Mouse (Mus musculus): ENCODE measurements around the gene Zfand2a. TPM values are rescaled to one million over a fixed set of nuclear protein-coding genes. Genes with fewer than 3 reads are reported as not detected.

The Zfand2a gene
- polyA plus RNA-seq (2016; fragmentation: Nextera tagmentation; extraction: Ambion mirVana) = 9.6 and 10.2 TPM in 2 replicates

DNA sequence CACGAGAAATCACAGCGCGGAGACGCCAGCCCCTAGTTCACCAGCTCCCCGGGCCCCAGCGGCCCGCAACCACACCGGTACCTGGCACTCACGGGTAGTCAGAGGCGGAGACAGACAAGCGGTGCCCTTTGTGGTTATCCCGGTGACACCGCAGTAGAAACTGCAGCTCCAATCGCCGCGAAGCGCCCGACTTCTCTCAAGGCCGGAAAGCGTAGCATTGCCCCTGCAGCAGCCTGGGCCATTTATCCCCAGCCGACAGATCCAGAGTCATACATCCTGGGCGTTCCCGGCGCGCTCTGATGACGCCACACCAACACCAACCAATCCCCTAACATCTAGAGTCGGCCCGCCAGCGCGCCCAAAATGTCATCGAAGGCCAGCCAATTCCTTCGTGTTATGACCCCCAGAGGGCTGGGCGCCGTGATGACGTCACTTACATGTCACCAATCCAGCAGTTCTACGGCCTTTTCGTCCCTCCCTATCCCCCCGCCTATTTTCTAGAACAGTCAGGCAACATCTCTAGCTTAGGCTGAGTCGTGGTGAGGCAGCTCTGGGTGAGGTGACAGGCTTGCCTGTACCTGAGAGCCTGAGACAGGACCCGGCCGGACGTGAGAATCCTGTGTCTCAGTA, at the start of gene Zfand2a:
Gene Zfand2a, minus strand, starts transcription at position 365 of the 630 bp plus-strand sequence.
- peak within 1 kb of the TSS; percentile 89 for H3K27ac ChIP-seq
- peak; percentile 100 for DNase-seq (ENCODE audit: extremely low spot score, low spot score)
- peaks cover 17% of the 10 kb centered on the region for H3K4me1 ChIP-seq
- peak within 1 kb of the TSS; percentile 93 for H3K4me3 ChIP-seq
- peaks cover 15% of the 10 kb centered on the region for H3K9me3 ChIP-seq
- H3K36me3 ChIP-seq (replicated peaks) = peaks cover 29% of the 10 kb centered on the region
- no peaks in the 10 kb centered on the region for H3K27me3 ChIP-seq (ENCODE audit: poor library complexity, severe bottlenecking)
- 1% methylated on average over 42 of the region's 42 CpGs for WGBS

DNA sequence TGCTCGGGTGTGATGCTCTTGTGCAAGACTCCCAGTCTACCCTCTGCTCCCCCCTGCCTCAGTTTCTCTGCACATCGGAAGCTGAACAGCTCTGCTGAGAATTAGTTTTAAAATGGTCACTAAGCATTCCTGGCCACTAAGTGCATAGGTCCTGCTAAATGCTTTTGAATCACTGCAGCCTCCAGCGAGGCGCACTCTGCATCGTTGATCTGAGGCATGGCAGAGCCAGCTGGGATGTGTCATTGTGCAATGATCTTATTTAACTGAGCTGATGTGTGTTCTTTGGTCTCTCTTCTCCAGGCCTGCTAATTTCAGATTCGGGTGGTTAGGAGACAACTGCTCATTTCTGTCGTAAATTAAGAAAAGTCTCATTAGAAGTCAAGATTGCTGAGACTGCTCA, 44.5 kb upstream of the Zfand2a start:
- H3K27ac ChIP-seq = no peak overlapping the region
- H3K9me3 ChIP-seq = no peaks in the 10 kb centered on the region
- no peaks in the 10 kb centered on the region for H3K36me3 ChIP-seq (replicated peaks)
- no peak for DNase-seq (ENCODE audit: extremely low spot score, low spot score)
- H3K4me1 ChIP-seq = peaks cover 9% of the 10 kb centered on the region
- H3K4me3 ChIP-seq = no peak overlapping the region
- peaks cover 72% of the 10 kb centered on the region for H3K27me3 ChIP-seq (ENCODE audit: poor library complexity, severe bottlenecking)
- 78% methylated on average over 7 of the region's 7 CpGs for WGBS

DNA sequence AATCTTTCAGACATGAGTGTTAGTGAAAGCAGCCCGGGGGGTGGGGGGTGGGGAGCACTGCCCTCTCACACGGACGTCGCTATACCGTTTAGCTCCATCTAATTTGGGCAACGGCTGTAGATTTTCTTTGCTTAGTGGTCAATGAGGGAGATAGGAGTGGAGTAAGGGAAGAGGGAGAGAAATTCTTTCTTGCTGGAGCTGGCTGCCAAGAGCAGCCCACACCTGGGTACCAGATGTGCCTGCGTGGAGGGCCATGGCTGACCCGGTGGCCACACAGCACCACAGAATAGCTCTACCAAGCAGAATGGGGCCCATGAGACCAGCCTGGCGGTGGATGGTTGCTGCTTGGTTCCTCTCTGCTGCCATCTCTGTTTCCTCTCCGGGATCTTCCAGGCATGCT, 37.6 kb upstream of the Zfand2a start:
- 85% methylated on average over 10 of the region's 10 CpGs for WGBS
- H3K4me3 ChIP-seq = no peak overlapping the region
- peaks cover 34% of the 10 kb centered on the region for H3K27me3 ChIP-seq (ENCODE audit: poor library complexity, severe bottlenecking)
- no peak overlapping the region for H3K27ac ChIP-seq
- peaks cover 3% of the 10 kb centered on the region; the same call in 1 of the 2 replicates for H3K4me1 ChIP-seq
- no peaks in the 10 kb centered on the region for H3K9me3 ChIP-seq
- no peaks in the 10 kb centered on the region for H3K36me3 ChIP-seq (replicated peaks)
- DNase-seq (ENCODE audit: extremely low spot score, low spot score) = no peak

DNA sequence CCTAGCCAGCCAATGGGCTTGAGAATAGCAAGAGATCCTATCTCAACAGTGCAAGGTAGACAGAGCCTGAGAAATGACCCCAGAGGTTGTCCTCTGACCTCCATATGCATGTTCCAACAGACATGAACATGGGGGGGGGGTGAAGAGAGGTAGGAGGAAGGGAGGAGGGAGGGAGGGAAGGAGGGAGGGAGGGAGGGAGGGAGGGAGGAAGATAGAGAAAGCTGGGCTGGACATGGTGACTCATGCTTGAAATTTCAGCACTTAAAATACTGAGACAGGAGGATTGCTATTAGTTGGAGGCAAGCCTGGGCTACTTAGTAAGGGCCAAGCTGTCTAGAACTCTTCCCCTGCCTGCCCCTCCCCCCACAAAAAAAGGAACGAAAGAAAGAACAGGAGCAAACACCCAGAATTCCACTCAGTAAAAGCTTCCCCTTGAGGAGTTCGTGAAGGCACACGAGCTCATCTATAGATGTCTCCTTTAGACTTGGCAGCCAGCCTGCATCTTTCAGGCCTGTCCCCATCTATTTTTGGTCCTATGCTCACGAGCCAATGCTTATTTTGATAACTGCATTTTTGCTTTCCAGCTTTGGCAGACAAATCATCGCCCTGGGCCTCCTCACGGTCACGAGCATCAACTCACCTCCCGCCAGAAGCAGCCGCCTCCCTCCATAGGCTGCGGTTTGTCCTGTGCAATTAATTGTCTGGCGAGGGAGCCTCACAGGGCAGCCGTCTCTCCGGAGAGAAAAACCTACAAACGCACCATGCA, 35.9 kb upstream of the Zfand2a start:
- Histone ChIP-seq H3K36me3 (replicated peaks) (no peaks in the 10 kb centered on the region), H3K9me3 (no peaks in the 10 kb centered on the region), H3K4me1 (peaks cover 6% of the 10 kb centered on the region; the same call in 1 of the 2 replicates), H3K27me3 (ENCODE audit: poor library complexity, severe bottlenecking) (peaks cover 25% of the 10 kb centered on the region), H3K4me3 (no peak overlapping the region), H3K27ac (peak overlapping the region; percentile 15; the same call in 1 of the 2 replicates)
- 72% methylated on average over 14 of the region's 14 CpGs for WGBS
- DNase-seq (ENCODE audit: extremely low spot score, low spot score) = no peak

DNA sequence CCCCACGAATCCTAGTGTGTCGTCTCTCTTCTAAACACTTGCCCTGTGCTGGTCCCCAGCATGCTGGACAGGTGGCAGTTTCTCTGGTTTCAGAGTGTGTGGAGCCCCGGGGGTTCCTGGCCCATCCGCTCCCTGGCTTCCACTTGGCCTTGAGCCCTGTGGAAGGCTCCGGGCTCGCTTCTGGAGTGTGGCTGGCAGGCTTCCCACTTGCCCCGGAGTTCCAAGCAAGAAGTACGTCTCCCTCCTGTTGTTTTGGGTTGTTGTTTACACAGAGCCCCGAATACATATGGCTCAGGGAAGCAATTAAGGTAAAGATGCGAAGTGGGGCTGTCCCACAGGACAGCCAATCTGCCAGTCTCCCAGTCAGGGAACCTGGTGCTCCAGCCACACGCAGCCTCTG, 31.9 kb upstream of the Zfand2a start:
- H3K36me3 ChIP-seq (replicated peaks) = no peaks in the 10 kb centered on the region
- 56% methylated on average over 11 of the region's 11 CpGs for WGBS
- H3K9me3 ChIP-seq = no peaks in the 10 kb centered on the region
- H3K4me1 ChIP-seq = peaks cover 7% of the 10 kb centered on the region
- DNase-seq (ENCODE audit: extremely low spot score, low spot score) = no peak
- peaks cover 21% of the 10 kb centered on the region for H3K27me3 ChIP-seq (ENCODE audit: poor library complexity, severe bottlenecking)
- no peak overlapping the region for H3K4me3 ChIP-seq
- H3K27ac ChIP-seq = no peak overlapping the region

DNA sequence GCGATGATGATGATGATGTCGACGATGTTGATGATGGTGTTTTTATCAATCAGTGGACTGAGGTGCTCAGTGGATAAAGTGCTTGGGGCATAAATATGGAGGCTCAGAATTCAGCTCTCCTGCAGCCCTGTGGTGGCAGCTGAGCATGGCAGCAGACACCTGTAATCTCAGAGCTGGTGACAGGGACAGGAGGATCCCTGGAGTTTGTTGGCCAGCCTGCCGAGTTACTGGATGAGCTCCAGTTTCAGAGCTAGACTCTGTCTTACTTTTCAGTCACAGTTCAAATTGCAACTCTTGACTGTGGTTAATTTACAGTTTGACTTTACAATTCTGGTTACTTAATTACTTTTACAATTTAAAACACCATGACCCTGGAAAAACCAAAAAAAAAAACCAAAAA, 27.9 kb upstream of the Zfand2a start:
- Histone ChIP-seq H3K4me3 (no peak overlapping the region), H3K27me3 (ENCODE audit: poor library complexity, severe bottlenecking) (peaks cover 19% of the 10 kb centered on the region), H3K9me3 (no peaks in the 10 kb centered on the region), H3K4me1 (peaks cover 9% of the 10 kb centered on the region), H3K27ac (no peak overlapping the region), H3K36me3 (replicated peaks) (no peaks in the 10 kb centered on the region)
- no peak for DNase-seq (ENCODE audit: extremely low spot score, low spot score)
- 89% methylated on average over 4 of the region's 4 CpGs for WGBS

DNA sequence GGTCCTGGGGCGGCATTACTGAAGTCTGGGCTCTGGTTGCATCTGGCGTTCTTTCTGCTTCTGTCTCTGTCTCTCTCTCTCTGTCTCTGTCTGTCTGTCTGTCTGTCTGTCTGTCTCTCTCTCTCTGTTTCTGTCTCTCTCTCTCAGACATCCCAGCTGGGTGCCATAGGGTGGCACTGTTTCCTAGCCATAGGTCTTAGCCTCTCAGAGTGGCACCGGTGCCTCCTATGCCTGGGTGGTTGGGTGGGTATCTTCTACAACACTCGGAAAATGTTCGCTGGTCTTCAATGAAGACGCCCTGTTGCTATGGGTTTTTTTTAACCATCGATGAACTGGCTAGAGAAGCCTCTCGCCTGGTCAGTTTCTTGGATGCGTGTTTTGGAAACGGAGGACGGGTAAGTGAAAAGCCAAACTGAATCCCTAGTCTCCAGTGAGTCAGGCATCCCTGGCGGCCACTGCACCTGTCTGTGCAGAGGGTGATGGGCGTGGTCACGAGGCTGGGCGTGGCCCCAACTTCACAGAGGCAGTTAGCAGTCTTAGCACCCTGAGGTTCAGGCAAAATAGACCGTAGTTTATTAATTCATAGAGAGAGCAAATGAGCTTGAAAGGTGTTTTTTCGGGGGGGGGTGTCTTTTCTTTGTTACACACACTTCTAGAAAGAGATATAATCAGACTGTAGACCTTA, 26.5 kb upstream of the Zfand2a start:
- Histone ChIP-seq H3K9me3 (no peaks in the 10 kb centered on the region), H3K27ac (no peak overlapping the region), H3K4me1 (peaks cover 7% of the 10 kb centered on the region), H3K27me3 (ENCODE audit: poor library complexity, severe bottlenecking) (peaks cover 25% of the 10 kb centered on the region), H3K4me3 (no peak overlapping the region), H3K36me3 (replicated peaks) (no peaks in the 10 kb centered on the region)
- 16% methylated on average over 17 of the region's 17 CpGs for WGBS
- no peak for DNase-seq (ENCODE audit: extremely low spot score, low spot score)

DNA sequence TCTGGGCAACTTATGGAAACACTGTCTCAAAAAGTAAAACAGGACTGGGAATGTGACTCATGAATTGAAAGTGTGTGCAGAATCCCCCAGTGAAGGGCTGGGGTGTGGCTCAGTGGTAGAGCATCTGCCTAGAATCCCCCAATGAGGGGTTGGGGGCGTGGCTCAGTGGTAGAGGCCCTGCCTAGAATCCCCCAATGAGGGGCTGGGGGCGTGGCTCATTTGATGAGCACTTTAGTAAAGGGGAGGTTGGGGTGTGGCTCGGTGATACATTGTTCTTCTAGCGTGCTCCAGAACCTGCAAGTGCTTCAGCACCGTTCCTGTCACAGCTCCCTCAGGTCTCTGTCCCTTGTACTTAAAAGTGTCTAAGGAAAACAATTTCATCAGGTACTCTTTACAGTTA, 21.9 kb upstream of the Zfand2a start:
- peaks cover 4% of the 10 kb centered on the region for H3K4me1 ChIP-seq
- H3K36me3 ChIP-seq (replicated peaks) = no peaks in the 10 kb centered on the region
- H3K27me3 ChIP-seq (ENCODE audit: poor library complexity, severe bottlenecking) = peaks cover 34% of the 10 kb centered on the region
- H3K27ac ChIP-seq = no peak overlapping the region
- no peaks in the 10 kb centered on the region for H3K9me3 ChIP-seq
- no peak overlapping the region for H3K4me3 ChIP-seq
- WGBS = 24% methylated on average over 5 of the region's 5 CpGs
- DNase-seq (ENCODE audit: extremely low spot score, low spot score) = no peak

DNA sequence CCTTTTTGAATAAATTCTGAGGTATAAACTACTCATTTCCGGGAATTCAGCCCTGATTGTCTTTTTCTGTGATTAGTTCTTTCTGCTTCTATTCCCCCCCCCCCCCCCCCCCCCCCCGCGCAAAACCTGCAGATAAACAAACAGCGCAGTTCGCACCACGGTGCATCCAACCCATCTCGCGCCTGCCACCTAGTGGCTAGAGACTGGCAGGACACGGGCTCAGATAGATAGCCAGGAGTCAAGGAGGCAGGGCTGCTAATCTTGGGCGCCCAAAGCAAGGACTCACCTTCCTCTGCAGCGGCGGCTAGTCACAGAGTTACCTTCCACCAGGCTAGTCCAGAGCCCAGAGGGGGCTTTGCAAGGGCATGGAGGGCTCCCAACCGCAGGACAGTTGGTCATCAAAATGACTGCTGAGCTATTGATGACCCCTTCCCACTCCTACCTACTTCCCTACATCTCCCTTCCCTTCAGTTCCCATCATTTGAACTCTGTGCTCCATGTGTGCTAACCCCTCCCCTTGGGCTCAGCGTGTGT, 20.8 kb upstream of the Zfand2a start:
- 8% methylated on average over 12 of the region's 14 CpGs for WGBS
- Histone ChIP-seq H3K27ac (no peak overlapping the region), H3K27me3 (ENCODE audit: poor library complexity, severe bottlenecking) (peaks cover 23% of the 10 kb centered on the region), H3K4me3 (no peak overlapping the region), H3K9me3 (no peaks in the 10 kb centered on the region), H3K4me1 (no peaks in the 10 kb centered on the region; the same call in 1 of the 2 replicates), H3K36me3 (replicated peaks) (no peaks in the 10 kb centered on the region)
- peak; percentile 68 for DNase-seq (ENCODE audit: extremely low spot score, low spot score)

DNA sequence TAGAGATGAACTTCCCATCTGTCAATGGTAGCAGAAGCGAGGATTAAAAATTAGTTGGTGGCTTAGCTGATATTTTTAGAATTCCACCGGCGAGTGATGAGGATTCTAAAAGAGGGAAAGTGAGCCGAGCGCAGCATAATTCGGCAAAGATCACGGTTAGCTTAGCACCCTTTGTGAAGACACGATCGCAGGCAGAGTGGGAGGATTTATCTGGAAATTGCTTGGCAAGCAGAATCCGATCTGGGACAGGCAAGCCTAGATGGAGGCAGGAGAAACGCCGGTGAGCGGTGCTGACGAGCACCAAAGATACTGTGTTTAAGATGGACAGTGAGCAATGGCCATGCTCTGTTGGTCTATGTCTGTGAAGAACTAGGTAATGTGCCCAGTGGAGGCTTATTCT, 17.9 kb upstream of the Zfand2a start:
- Histone ChIP-seq H3K9me3 (no peaks in the 10 kb centered on the region), H3K36me3 (replicated peaks) (no peaks in the 10 kb centered on the region), H3K4me1 (no peaks in the 10 kb centered on the region; the same call in 1 of the 2 replicates), H3K4me3 (no peak overlapping the region), H3K27me3 (ENCODE audit: poor library complexity, severe bottlenecking) (peaks cover 18% of the 10 kb centered on the region), H3K27ac (no peak overlapping the region)
- WGBS = 88% methylated on average over 14 of the region's 14 CpGs
- no peak for DNase-seq (ENCODE audit: extremely low spot score, low spot score)

DNA sequence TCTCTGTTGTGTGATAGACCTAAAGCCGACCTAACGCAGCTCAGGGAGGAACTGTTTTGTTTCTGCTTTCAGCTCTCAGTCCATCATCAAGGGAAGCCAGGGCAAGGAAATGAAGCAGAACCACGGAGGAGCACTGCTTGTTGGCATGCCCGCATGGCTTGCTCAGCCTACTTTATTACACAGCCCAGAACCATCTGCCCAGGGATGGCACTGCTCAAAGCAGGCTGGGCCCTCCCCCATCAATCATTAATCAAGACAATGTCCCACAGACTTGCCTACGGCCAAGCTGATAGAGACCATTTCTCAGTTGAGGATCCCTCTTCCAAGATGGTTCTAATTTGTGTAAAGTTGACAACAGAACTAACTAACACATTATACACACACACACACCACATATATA, 14.4 kb upstream of the Zfand2a start:
- DNase-seq (ENCODE audit: extremely low spot score, low spot score) = no peak
- 82% methylated on average over 5 of the region's 5 CpGs for WGBS
- H3K27me3 ChIP-seq (ENCODE audit: poor library complexity, severe bottlenecking) = peaks cover 6% of the 10 kb centered on the region
- H3K9me3 ChIP-seq = no peaks in the 10 kb centered on the region
- no peaks in the 10 kb centered on the region for H3K36me3 ChIP-seq (replicated peaks)
- no peaks in the 10 kb centered on the region for H3K4me1 ChIP-seq
- no peak overlapping the region for H3K4me3 ChIP-seq
- no peak overlapping the region for H3K27ac ChIP-seq

DNA sequence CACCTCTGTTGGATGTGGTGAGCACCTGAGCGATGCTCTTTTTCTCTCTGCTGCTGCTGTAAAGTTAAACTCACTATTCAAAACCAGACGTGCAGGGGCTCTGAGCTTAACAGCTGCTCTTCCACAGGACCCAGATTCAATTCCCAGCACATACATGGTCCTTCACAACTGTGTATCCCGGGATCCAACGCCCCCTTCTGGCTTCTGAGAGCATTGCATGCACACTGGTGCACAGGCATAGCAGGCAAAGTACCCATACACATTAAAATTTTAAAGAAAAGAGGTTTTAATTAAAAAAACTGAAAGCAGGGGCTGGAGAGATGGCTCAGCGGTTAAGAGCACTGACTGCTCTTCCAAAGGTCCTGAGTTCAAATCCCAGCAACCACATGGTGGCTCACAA, 12.6 kb upstream of the Zfand2a start:
- Histone ChIP-seq H3K4me1 (no peaks in the 10 kb centered on the region), H3K4me3 (no peak overlapping the region), H3K36me3 (replicated peaks) (no peaks in the 10 kb centered on the region), H3K27ac (no peak overlapping the region), H3K27me3 (ENCODE audit: poor library complexity, severe bottlenecking) (no peaks in the 10 kb centered on the region), H3K9me3 (no peaks in the 10 kb centered on the region)
- no peak for DNase-seq (ENCODE audit: extremely low spot score, low spot score)
- WGBS = 52% methylated on average over 5 of the region's 5 CpGs

Data from forebrain, embryonic 10.5 days (tissue).